Mouse (Mus musculus) left cerebral cortex, postnatal 25 days (tissue): ENCODE measurements around the gene Olfr877. TPM values are rescaled to one million over a fixed set of nuclear protein-coding genes. Genes with fewer than 3 reads are reported as not detected.

Experiments used
- DNase-seq, 2 experiments: peaks; one replicate each; pipeline ENCODE4 v3.0.0; 2022; ENCODE audit warnings: low spot score in 2 of 2, mixed read lengths in 1 of 2
- intact Hi-C: fragments of 180-260 bp; cut with DNase I; formaldehyde crosslinking; loops from one replicate; pipeline ENCODE4 v1.15.1; 2025
- total RNA-seq, 2 experiments: library from RNA; stranded (reverse); gene quantifications; 2 replicates each; pipeline ENCODE4 v1.2.3; 2021

Olfr877 gene
- under 1 TPM in 1 of 2 experiments, not detected in 1; 0.16 TPM for total RNA-seq

DNA sequence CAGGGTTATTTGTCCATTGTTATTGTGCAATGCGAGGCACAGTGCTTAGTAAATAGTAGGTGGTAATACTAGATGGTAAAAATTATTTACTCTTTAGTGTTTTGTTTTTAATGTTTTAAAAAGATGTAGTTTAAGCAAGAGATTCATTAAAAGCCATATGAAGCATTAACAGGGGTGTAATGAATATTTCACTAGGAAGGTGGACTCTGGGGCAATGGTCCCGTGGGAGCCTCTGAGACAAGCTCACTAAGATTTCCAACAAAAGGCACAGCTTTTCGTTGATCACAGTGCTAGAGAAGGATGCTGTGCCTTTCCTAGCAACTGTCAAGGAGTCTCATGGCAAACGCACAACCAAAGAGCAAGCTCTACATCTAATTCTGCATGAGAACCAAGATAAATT, at the start of gene Olfr877:
Gene Olfr877 (plus strand): TSS at position 301 of the 400 bp plus-strand sequence.
- DNase-seq: no peak
- intact Hi-C loops: no loop called here

DNA sequence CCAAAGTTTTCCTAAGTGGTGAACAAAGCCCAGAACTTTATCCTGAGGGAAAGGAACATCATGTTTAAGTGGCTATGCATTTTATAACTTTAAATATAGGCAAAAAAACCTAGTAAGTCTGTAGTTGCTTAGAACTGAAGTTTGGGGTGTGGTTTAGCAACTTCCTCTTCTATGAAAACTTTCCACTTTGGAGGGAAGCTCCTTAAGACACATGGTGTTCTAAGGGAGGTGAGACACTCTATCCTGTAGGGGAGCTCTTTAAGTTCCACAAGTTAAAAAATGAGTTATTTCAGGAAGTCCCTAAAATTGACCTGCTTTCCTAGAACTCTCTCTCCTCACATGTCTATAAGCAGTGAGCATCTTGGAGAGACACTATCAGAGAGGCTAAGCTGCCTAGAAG, 46.8 kb upstream of the Olfr877 start:
- intact Hi-C loops: no loop called here
- no peak for DNase-seq

DNA sequence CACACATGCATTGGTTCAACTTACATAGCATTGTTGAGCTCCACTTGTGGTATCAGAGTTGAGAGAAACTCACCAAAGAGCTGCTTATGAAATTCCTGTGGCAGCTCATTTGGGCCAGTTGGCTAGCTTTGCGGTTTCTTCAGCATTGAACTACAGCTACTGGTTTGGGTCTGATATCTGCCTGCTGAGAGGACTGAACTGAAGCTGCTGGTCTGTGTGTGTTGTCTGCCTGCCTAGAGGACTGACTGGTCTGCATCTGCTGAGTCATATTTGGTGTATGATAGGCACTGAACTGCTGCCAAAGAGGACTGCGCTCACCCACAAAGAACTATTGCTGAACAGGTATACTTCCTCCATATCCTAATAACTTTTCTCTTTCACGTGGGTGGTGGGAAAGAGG, 45.6 kb upstream of the Olfr877 start:
- DNase-seq: no peak
- intact Hi-C loops: no loop called here

DNA sequence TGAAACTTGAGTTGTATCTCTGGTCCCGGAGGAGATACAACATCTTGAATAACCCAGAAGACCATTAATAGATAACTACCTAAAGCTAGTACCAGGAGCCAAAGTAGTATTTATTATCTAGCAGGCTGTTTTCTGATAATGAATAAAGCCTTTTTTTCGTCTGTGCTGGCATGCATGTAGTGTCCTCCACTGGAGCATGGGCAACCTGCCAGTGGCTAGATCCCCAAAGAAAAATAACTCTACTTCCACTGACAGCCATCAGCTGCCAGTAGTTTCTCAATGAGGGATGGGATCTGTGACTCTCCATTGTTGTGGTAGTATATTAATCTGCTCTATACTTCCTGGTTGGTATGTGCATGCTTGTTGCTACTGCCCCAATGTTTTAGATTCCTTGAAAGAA, 45.1 kb upstream of the Olfr877 start:
- DNase-seq: no peak
- intact Hi-C loops: no loop called here

DNA sequence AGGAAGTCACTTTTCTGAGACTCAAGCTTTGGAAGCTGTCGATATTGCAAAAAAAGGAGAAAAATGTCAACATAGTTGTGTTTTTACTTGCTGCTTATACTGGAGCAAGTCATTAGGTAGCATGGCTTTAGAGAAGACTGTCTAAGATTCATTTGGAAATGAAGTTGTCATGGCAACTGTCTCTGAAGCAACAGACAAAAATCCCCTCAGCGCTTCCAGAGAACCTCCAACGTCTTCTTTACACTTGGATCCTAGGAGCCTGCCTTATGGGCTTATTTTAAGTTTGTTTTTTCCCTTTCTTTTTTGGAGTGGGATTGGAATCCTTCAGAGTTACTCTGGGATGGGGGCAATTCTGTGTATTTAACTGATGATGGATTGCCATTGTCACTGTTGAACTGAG, 39.4 kb upstream of the Olfr877 start:
- intact Hi-C loops: loop anchor here (5.0 kb wide), 2 partner anchors 103 to 137 kb away; partner anchors contain the start of gene Olfr878
- peak; percentile 41 to 89 for DNase-seq

DNA sequence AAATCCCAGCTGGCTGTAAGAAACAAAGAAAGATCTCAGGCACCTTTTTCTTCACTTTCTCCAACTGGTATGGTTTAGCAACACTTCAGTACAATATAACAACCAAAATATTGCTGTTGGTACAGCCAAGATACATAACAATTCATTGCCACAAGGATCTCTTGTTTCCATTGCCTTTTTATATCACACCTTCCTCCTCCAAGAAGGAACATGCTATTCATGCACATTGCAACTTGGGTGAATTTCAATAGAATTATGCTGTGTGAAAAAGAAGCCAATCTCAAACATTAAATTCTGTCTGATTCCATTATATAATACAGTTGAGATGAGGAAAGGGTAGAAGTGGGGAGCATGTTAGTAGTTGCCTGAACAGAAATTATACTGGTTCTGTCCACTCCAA, 24.2 kb upstream of the Olfr877 start:
- intact Hi-C loops: loop anchor here (1.0 to 5.0 kb wide), 3 partner anchors 61 to 155 kb away; no protein-coding TSS in a partner anchor
- peak in 1 of 2 experiments; percentile 75 for DNase-seq

DNA sequence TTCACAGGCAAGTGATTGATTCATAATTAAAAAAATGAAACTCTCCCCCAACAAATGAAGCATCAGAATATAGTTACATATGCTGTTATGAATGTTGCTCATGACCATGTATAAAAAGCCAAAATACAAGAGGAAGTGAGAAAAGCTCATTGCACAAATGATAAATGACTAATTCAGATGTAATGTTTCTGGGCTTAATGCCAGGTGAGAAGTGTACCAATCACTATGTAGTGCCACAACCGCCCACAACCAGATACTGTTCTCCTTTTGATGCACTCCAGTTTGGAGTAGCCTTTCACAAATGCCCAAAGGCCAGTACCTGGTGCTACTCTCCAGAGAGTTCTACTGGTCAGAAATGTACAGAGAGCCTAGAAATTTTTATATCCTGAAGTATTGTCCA, 20.7 kb upstream of the Olfr877 start:
- intact Hi-C loops: loop anchor here (5.0 kb wide), 1 partner anchor 99 kb away; no protein-coding TSS in a partner anchor
- peak; percentile 35 to 60 for DNase-seq

DNA sequence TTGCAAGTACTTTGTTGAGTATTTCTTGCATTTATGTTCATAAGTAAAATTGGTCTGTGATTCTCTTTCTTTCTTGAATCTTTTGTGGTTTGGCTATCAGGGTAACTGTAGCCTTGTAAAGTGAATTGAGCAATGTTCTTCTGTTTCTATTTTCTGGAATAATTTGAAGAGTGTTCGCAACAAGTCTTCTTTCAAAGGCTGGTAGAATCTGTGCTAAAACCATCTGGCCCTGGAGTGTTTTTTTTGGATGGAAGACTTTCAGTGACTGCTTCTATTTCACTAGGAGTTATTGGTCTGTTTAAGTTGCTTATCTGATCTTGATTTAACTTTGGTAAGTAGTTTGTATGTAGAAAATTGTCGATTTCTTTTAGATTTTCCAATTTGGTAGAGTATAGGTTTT, 4.8 kb upstream of the Olfr877 start:
- peak in 1 of 2 experiments; percentile 25 for DNase-seq
- intact Hi-C loops: no loop called here

DNA sequence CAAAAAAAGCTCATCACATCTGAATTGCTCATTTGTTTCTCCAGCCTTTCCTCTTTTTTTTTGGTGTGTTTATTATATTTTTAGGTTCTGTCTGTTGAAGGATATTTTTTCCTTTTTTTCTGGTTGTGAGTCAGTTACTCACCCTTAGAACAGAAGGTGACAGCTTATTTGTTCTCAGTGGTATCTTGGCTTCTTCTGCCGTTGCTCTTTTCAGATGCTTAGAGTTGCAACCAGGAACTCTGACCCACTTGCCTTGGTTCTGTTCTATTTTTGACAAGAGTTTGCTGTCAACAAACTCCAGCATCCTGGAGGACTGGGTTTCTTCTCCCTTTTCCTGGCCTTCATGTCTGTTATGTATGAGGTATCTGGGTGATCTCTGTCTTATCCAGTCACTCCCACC, 9.3 kb downstream of the Olfr877 start:
- peak in 1 of 2 experiments; percentile 63 for DNase-seq
- intact Hi-C loops: loop anchor here (5.0 kb wide), 1 partner anchor 69 kb away; no protein-coding TSS in a partner anchor

DNA sequence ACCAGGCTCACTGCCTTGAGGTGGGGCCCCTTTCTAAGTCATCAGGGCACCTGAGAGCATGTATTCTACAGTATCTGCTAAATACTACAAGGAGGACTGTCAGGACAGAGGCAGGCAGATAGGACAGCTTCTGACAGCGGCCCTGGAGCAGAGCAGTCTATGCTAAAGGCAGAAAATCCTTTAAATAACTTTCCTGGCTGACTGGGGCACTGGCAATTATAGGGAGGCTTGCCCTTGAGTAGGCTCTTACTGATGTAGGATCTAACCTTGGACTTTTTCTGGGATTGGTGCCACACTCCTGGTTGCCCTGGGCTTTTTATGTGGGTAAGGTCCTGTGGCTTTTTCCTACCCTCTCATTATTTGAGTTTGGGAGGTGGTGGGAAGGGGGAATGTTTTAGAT, 16.2 kb downstream of the Olfr877 start:
- intact Hi-C loops: loop anchor here (5.0 kb wide), 1 partner anchor 47 kb away; the partner anchor contains the start of gene Olfr878
- DNase-seq: no peak

DNA sequence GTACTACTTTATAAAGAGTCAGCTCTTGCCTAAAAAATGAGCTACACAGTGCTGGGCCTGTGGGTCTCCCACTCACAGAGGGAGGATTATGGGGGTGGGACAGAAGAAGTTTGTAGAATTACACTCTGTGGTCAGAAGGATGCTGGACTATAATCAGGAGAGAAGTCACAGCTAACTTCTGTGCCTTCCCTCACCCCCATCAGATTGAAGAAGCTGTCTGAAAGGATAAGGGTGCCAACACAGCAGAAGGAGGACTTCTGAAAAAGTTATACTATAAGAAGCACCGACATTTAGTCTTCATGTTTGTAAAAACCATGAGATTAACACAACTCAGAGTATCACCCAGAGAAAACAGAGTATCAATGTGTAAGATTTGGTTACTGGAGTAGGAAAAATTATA, 17.0 kb downstream of the Olfr877 start:
- intact Hi-C loops: loop anchor here (5.0 kb wide), 1 partner anchor 46 kb away; the partner anchor contains the start of gene Olfr878
- DNase-seq: peak in 1 of 2 experiments; percentile 64

DNA sequence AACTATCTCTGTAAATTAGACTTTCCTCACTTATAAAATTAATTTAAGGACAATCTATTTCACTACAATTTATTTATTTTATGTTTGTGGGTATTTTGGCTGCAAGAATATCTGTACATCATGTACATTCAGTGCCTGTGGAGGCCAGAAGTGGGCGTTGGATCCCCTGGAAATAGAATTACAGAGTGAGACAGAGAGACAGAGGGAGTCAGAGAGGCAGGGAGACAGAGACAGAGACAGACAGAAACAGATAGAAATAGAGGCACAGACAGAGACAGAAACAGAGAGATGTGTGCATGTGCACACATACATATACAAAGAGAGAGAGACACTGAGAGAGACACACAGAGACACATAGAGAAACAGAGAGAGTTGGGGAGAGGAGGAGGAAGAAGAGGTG, 17.5 kb downstream of the Olfr877 start:
- peak in 1 of 2 experiments; percentile 50 for DNase-seq
- intact Hi-C loops: loop anchor here (5.0 kb wide), 1 partner anchor 46 kb away; the partner anchor contains the start of gene Olfr878

DNA sequence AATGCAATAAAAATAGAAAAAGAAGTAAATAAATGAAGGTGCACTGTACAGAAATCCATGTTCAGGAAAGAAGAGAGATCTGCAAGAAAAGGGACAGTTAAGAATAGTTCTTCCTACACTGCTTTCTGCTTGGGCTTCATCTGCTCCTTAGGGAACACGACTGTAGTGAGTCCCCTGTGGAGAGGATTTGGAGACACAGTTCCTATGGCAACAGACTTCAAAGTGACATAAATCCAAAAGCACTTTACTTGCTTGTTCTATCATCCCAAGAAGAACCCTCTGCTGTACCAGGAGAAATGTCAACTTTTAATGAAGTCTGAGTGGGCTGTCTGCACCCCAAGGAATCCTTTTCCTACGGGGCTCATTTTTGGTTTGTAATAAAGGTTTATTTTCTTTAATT, 36.9 kb downstream of the Olfr877 start:
- intact Hi-C loops: loop anchor here (1.0 kb wide), 1 partner anchor 61 kb away; no protein-coding TSS in a partner anchor
- DNase-seq: peak; percentile 26 to 88

DNA sequence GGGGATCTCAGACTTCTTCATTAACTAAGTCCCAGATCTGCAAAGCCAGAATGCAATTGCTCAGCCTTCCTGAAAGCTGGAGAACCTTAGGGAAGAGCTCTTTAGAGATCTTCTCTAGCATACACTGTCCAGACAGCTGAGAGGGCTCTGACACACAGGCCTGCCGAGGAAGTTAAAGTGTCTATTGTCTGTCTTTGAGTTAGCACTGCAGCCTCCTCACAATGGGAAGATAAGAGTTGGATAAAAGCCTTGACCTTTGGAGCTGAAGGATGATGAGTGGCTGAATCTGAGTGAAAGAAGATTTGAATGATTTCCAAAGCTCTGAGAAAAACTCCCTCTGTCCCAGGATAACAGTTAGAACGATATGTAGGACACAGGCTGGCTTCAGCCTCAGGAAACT, 42.6 kb downstream of the Olfr877 start, which contains the start of gene Olfr145:
Gene Olfr145 (plus strand): TSS at position 64 of the 400 bp plus-strand sequence.
- no peak for DNase-seq
- intact Hi-C loops: no loop called here

DNA sequence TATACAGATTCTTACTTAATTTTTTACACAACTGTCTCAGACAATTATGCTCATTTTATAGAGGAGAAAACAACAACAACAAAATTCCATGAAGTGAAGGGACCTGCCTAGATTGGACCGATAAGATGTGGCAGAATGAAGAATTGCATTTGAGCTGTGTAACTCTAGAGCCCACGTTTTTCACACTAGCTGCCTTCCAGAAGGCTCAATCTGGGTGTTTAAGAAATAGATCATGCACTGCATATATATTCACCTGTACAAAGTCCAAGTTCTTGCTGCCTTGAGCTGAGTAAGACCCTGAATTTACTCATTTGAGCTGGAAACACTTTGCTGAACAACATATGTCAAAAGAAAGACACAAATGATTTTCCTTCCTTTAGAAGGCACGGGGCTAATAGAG, 51.5 kb downstream of the Olfr877 start:
- DNase-seq: peak in 1 of 2 experiments; percentile 82
- intact Hi-C loops: no loop called here

Other genes starting within 250 kb of the Olfr877 start
- 1 to 10 TPM; 1.1 to 1.7 TPM for gene Spa17, start 240.5 kb upstream of the Olfr877 start, total RNA-seq
- gene Tbrg1, start 197.0 kb upstream of the Olfr877 start, total RNA-seq: 10 to 100 TPM; 53.0 to 54.5 TPM
- gene Panx3, start 185.0 kb upstream of the Olfr877 start, total RNA-seq: not detected
- gene Olfr160, start 138.0 kb upstream of the Olfr877 start, total RNA-seq: not detected
- gene Olfr874, start 109.2 kb upstream of the Olfr877 start, total RNA-seq: not detected
- not detected for gene Olfr875, start 82.4 kb upstream of the Olfr877 start, total RNA-seq
- not detected for gene Olfr876, start 51.2 kb upstream of the Olfr877 start, total RNA-seq
- not detected for gene Olfr145, start 42.5 kb downstream of the Olfr877 start, total RNA-seq
- gene Olfr878, start 63.6 kb downstream of the Olfr877 start, total RNA-seq: under 1 TPM in 1 of 2 experiments, not detected in 1; 0.16 TPM
- gene Olfr881, start 137.6 kb downstream of the Olfr877 start, total RNA-seq: not detected
- not detected for gene Olfr883, start 171.5 kb downstream of the Olfr877 start, total RNA-seq
- not detected for gene Olfr884, start 192.3 kb downstream of the Olfr877 start, total RNA-seq
- not detected for gene Olfr885, start 207.1 kb downstream of the Olfr877 start, total RNA-seq
- gene Olfr887, start 229.8 kb downstream of the Olfr877 start, total RNA-seq: not detected